ENCODE assay signal across 20 mouse cellular contexts in the genomic region with DNA sequence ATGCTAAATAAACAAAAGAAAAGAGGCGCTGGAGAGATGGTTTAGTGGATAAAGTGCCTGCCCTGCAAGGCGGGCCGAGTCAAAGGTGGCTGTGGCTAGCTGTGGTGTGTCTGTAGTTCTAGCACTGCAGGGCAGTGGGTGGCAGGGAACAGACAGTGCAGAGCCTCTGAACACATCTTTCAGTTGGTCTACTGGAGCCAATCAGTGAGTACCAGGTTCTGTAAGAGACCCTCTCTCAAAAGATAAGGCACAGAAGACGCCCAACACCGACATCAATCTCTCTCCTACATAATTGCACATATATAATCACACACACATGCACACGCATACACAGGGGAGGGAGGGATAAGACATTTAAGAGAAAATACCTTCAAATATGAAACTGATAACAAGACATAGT. TPM values are rescaled to one million over a fixed set of nuclear protein-coding genes. Genes with fewer than 3 reads are reported as not detected.
DNase-seq lines count a peak whose midpoint lies in the region; ATAC-seq and TF ChIP-seq lines count a peak whose summit lies in the region.
"Had no signal": no experiment of that assay in that cellular context is flagged by ENCODE, and none has a peak within 500 bp of the region (broad histone marks: within the 10 kb centered on the region; RNA-seq: fewer than 3 reads in every experiment).

No protein-coding gene starts in this region.

- peak overlapping the region; percentile 38 for H3K4me2 ChIP-seq in liver, embryonic 13.5 days
- H3K4me2 ChIP-seq in liver, postnatal 0 days (ENCODE audit: low read depth, low read length) = 0 out of 2 replicates have a peak overlapping the region, but pooled peaks have one; percentile 15
- H3K4me2 ChIP-seq: embryonic facial prominence, embryonic 12.5 days; forebrain, embryonic 12.5 days; heart, embryonic 13.5 days; hindbrain, embryonic 13.5 days had no signal

- intact Hi-C loops in left cerebral cortex, adult 2 months (cut with DNase I) = no loop called here
- intact Hi-C loops in left cerebral cortex, postnatal 4 days (cut with DNase I) = no loop called here

- H3K27ac ChIP-seq in left cerebral cortex, adult 2 months = peak overlapping the region; percentile 71
- peak overlapping the region; percentile 81 for H3K27ac ChIP-seq in liver, embryonic 13.5 days
- H3K27ac ChIP-seq in liver, postnatal 0 days (ENCODE audit: low read depth) = no peak overlapping the region
- H3K27ac ChIP-seq in hindbrain, embryonic 10.5 days = no peak overlapping the region
- H3K27ac ChIP-seq: embryonic facial prominence, embryonic 12.5 days; forebrain, embryonic 12.5 days; heart, embryonic 13.5 days; hindbrain, embryonic 13.5 days had no signal

- H3K27me3 ChIP-seq in liver, embryonic 13.5 days = no peaks in the 10 kb centered on the region
- no peaks in the 10 kb centered on the region for H3K27me3 ChIP-seq in liver, postnatal 0 days (ENCODE audit: insufficient read depth, low read length)
- H3K27me3 ChIP-seq in hindbrain, embryonic 10.5 days (ENCODE audit: insufficient read depth, poor library complexity, severe bottlenecking) = no peaks in the 10 kb centered on the region
- H3K27me3 ChIP-seq: embryonic facial prominence, embryonic 12.5 days; forebrain, embryonic 12.5 days; heart, embryonic 13.5 days; hindbrain, embryonic 13.5 days had no signal

- H3K36me3 ChIP-seq in liver, embryonic 13.5 days = peaks cover 32% of the 10 kb centered on the region
- peaks cover 5% of the 10 kb centered on the region; the same call in 1 of the 2 replicates for H3K36me3 ChIP-seq in liver, postnatal 0 days (replicated peaks; ENCODE audit: insufficient read depth, low read length)
- H3K36me3 ChIP-seq in hindbrain, embryonic 10.5 days = peaks cover 4% of the 10 kb centered on the region
- H3K36me3 ChIP-seq: embryonic facial prominence, embryonic 12.5 days; forebrain, embryonic 12.5 days had no signal

- H3K9me3 ChIP-seq in liver, embryonic 13.5 days (replicated peaks) = no peaks in the 10 kb centered on the region
- H3K9me3 ChIP-seq in liver, postnatal 0 days (ENCODE audit: low read length) = no peaks in the 10 kb centered on the region
- H3K9me3 ChIP-seq in hindbrain, embryonic 10.5 days = no peaks in the 10 kb centered on the region
- H3K9me3 ChIP-seq: embryonic facial prominence, embryonic 12.5 days; forebrain, embryonic 12.5 days; heart, embryonic 13.5 days; hindbrain, embryonic 13.5 days had no signal

- peak; percentile 68 for TF ChIP-seq EP300 in liver, postnatal 0 days (IDR thresholded peaks at IDR 0.05; ENCODE audit: low read depth)

- no peak overlapping the region for H3K4me3 ChIP-seq in left cerebral cortex, adult 2 months
- 0 out of 2 replicates have a peak overlapping the region, but pooled peaks have one; percentile 6 for H3K4me3 ChIP-seq in liver, embryonic 13.5 days (replicated peaks)
- no peak overlapping the region for H3K4me3 ChIP-seq in liver, postnatal 0 days (ENCODE audit: low read depth, low read length)
- no peak overlapping the region for H3K4me3 ChIP-seq in hindbrain, embryonic 10.5 days
- H3K4me3 ChIP-seq: embryonic facial prominence, embryonic 12.5 days; forebrain, embryonic 12.5 days; gastrocnemius, adult 2 months; heart, embryonic 13.5 days; hindbrain, embryonic 13.5 days had no signal

- peak overlapping the region; percentile 53 for H3K9ac ChIP-seq in liver, embryonic 13.5 days
- H3K9ac ChIP-seq in liver, postnatal 0 days (replicated peaks) = no peak overlapping the region
- H3K9ac ChIP-seq: embryonic facial prominence, embryonic 12.5 days; forebrain, embryonic 12.5 days; heart, embryonic 13.5 days; hindbrain, embryonic 13.5 days had no signal

- peaks cover 100% of the 10 kb centered on the region for H3K4me1 ChIP-seq in liver, embryonic 13.5 days (replicated peaks)
- H3K4me1 ChIP-seq in liver, postnatal 0 days (ENCODE audit: insufficient read depth) = peaks cover 36% of the 10 kb centered on the region
- peaks cover under 1% of the 10 kb centered on the region for H3K4me1 ChIP-seq in hindbrain, embryonic 10.5 days (replicated peaks)

- TF ChIP-seq CTCF in left cerebral cortex, adult 2 months (IDR thresholded peaks at IDR 0.05) = no peak
- TF ChIP-seq CTCF in liver, postnatal 0 days (IDR thresholded peaks at IDR 0.05; ENCODE audit: low read depth) = no peak

- no peak for DNase-seq in left cerebral cortex, adult 2 months (ENCODE audit: extremely low spot score in 1 of 2, low spot score in 2 of 2)
- no peak for DNase-seq in left cerebral cortex, adult 11 months (ENCODE audit: low spot score)
- DNase-seq in liver, embryonic 13.5 days = peak; percentile 40
- DNase-seq in liver, postnatal 0 days = no peak
- DNase-seq in hindbrain, embryonic 10.5 days (ENCODE audit: low spot score) = no peak
- no peak for DNase-seq in embryo, embryonic 11 days
- DNase-seq in left cerebral cortex, postnatal 4 days = no peak
- DNase-seq: adrenal gland, postnatal 10 days; cerebellum, adult 11 months; cerebellum, adult 8-10 months; cerebellum, postnatal 14 days; gastrocnemius, adult 2 months; gastrocnemius, postnatal 25 days; heart, adult 11 months; heart, postnatal 36 days had no signal

- ATAC-seq in liver, embryonic 13.5 days (ENCODE audit: low read depth) = peak; percentile 86
- peak; percentile 44; the same call in 1 of the 2 replicates for ATAC-seq in liver, postnatal 0 days
- ATAC-seq: forebrain, embryonic 16.5 days had no signal

- WGBS in liver, embryonic 13.5 days (ENCODE audit: insufficient replicate concordance) = 27% methylated on average over 6 of the region's 6 CpGs
- 51% methylated on average over 6 of the region's 6 CpGs for WGBS in liver, postnatal 0 days (ENCODE audit: insufficient replicate concordance)
- WGBS in hindbrain, embryonic 10.5 days = 89% methylated on average over 6 of the region's 6 CpGs

RNA-seq across cellular contexts. Expression of gene Trappc10, which starts 6.6 kb away (rescaled TPM):
- 10 to 100 TPM; 86.7 to 88.6 TPM for total RNA-seq in left cerebral cortex, adult 2 months (2021)
- 15.6 and 15.8 TPM in 2 replicates for polyA plus RNA-seq in liver, embryonic 13.5 days (2015; fragmentation: Nextera tagmentation; extraction: Ambion mirVana)
- polyA plus RNA-seq in liver, postnatal 0 days (2015; fragmentation: Nextera tagmentation; extraction: Ambion mirVana) = 13.9 and 14.7 TPM in 2 replicates
- 10.4 and 11.5 TPM in 2 replicates for polyA plus RNA-seq in hindbrain, embryonic 10.5 days (2016; fragmentation: Nextera tagmentation; extraction: Ambion mirVana)
- 10 to 100 TPM; 85.8 to 86.5 TPM for total RNA-seq in left cerebral cortex, postnatal 4 days (2021)

RNA-seq across cellular contexts. Expression of gene Pwp2, which starts 52.9 kb away (rescaled TPM):
- 10 to 100 TPM; 19.6 to 19.7 TPM for total RNA-seq in left cerebral cortex, adult 2 months (2021)
- 16.6 and 18.9 TPM in 2 replicates for polyA plus RNA-seq in liver, embryonic 13.5 days (2015; fragmentation: Nextera tagmentation; extraction: Ambion mirVana)
- 5.3 and 6.1 TPM in 2 replicates for polyA plus RNA-seq in liver, postnatal 0 days (2015; fragmentation: Nextera tagmentation; extraction: Ambion mirVana)
- polyA plus RNA-seq in hindbrain, embryonic 10.5 days (2016; fragmentation: Nextera tagmentation; extraction: Ambion mirVana) = 23.3 and 27.0 TPM in 2 replicates
- 10 to 100 TPM; 22.6 to 23.7 TPM for total RNA-seq in left cerebral cortex, postnatal 4 days (2021)

Comparison
In these comparisons a context has a peak if more than half of its experiments do, and no peak if none do; other contexts are left out.
1. H3K27ac ChIP-seq: peak in left cerebral cortex, adult 2 months (single experiment) and liver, embryonic 13.5 days (single experiment); none in liver, postnatal 0 days (single experiment) and hindbrain, embryonic 10.5 days (single experiment).